Mouse (Mus musculus): Measurements from ENCODE around the gene Mocs3.

Mocs3 gene

GRCm38 (mm10) chr2:168230026-168230728 is at the start of gene Mocs3, which contains the start of the genes Gm20716 and Dpm1:
Gene Mocs3 (plus strand): TSS chr2:168230622.
Gene Gm20716 (minus strand): TSS chr2:168230364.
Gene Dpm1 (minus strand): TSS chr2:168230591.
- ATAC-seq (ENCODE audit: low TSS enrichment), result peak; percentile 91

- no peak for ATAC-seq (ENCODE audit: low TSS enrichment)
Measured at GRCm38 (mm10) chr2:168191856-168192255, 38.6 kb upstream of the Mocs3 start.

- no peak for ATAC-seq (ENCODE audit: low TSS enrichment)
Measured at GRCm38 (mm10) chr2:168193685-168194084, 36.7 kb upstream of the Mocs3 start.

GRCm38 (mm10) chr2:168195721-168196120 is 34.7 kb upstream of the Mocs3 start:
- no peak for ATAC-seq (ENCODE audit: low TSS enrichment)

GRCm38 (mm10) chr2:168198421-168198820 is 32.0 kb upstream of the Mocs3 start:
- no peak for ATAC-seq (ENCODE audit: low TSS enrichment)

- no peak for ATAC-seq (ENCODE audit: low TSS enrichment)
Measured at GRCm38 (mm10) chr2:168199476-168199875, 30.9 kb upstream of the Mocs3 start.

- no peak for ATAC-seq (ENCODE audit: low TSS enrichment)
Measured at GRCm38 (mm10) chr2:168200014-168200691, 30.3 kb upstream of the Mocs3 start.

GRCm38 (mm10) chr2:168204476-168204999 is 25.9 kb upstream of the Mocs3 start:
- ATAC-seq (ENCODE audit: low TSS enrichment), result no peak

GRCm38 (mm10) chr2:168205265-168205664 is 25.2 kb upstream of the Mocs3 start:
- peak; percentile 69 for ATAC-seq (ENCODE audit: low TSS enrichment)

GRCm38 (mm10) chr2:168205681-168206631 is 24.5 kb upstream of the Mocs3 start:
- ATAC-seq (ENCODE audit: low TSS enrichment), result 0 out of 2 replicates have a peak, but pooled peaks have one; percentile 28

GRCm38 (mm10) chr2:168206725-168207644 is 23.4 kb upstream of the Mocs3 start, which contains the start of gene Adnp:
Gene Adnp (minus strand): TSS chr2:168207112.
- ATAC-seq (ENCODE audit: low TSS enrichment), result peak; percentile 74

- ATAC-seq (ENCODE audit: low TSS enrichment), result no peak
Measured at GRCm38 (mm10) chr2:168207883-168208282, 22.5 kb upstream of the Mocs3 start.

- ATAC-seq (ENCODE audit: low TSS enrichment), result no peak
Measured at GRCm38 (mm10) chr2:168213788-168214397, 16.5 kb upstream of the Mocs3 start.

GRCm38 (mm10) chr2:168223326-168223725 is 7.1 kb upstream of the Mocs3 start:
- ATAC-seq (ENCODE audit: low TSS enrichment), result no peak

GRCm38 (mm10) chr2:168229116-168230025 is 1.1 kb upstream of the Mocs3 start:
- ATAC-seq (ENCODE audit: low TSS enrichment), result peak; percentile 49

GRCm38 (mm10) chr2:168230773-168231470 is 500 bp downstream of the Mocs3 start:
- peak; percentile 53 for ATAC-seq (ENCODE audit: low TSS enrichment)

GRCm38 (mm10) chr2:168231471-168231829 is 1.0 kb downstream of the Mocs3 start:
- no peak for ATAC-seq (ENCODE audit: low TSS enrichment)

GRCm38 (mm10) chr2:168233286-168233685 is 2.9 kb downstream of the Mocs3 start:
- ATAC-seq (ENCODE audit: low TSS enrichment), result no peak

Measured in frontal cortex, adult (tissue).